Mouse (Mus musculus): ENCODE results near the gene Vmn1r89.

DNA sequence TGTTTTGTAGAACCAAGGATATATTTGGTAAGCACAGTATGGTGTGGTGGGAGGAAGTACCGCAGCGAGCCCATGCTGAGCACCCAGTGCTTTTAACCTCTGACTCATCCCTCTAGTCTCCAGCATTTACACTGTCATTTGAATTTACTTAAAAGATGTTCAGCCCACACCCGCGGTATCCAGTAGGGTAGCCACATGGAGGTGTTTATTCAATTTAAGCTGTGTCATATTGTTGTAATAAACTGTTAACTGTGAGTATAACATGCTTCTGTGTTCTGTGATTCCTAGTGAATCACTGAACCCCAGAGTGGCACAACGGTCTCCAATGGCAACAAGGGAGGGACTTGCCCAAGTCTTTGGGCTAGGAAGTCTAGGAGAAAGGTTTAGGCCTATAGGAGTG lies 51.0 kb downstream of the Vmn1r89 start:
- TF ChIP-seq HCFC1 (IDR thresholded peaks at IDR 0.05; ENCODE audit: low read depth, low read length) (no peak), CTCF (conservative IDR thresholded peaks at IDR 0.05 in 1 of 2, IDR thresholded peaks at IDR 0.05 in 1 of 2; ENCODE audit: low read depth in 2 of 2, low read length in 2 of 2) (no peak), POLR2A (IDR thresholded peaks at IDR 0.05; ENCODE audit: low read depth, low read length) (no peak), TBP (conservative IDR thresholded peaks at IDR 0.05; ENCODE audit: low read depth, low read length) (no peak), ZMIZ1 (IDR thresholded peaks at IDR 0.05; ENCODE audit: low read depth, low read length) (no peak), CHD2 (IDR thresholded peaks at IDR 0.05; ENCODE audit: low read length) (no peak), USF1 (IDR thresholded peaks at IDR 0.05; ENCODE audit: low read depth, low read length) (no peak), NELFE (IDR thresholded peaks at IDR 0.05; ENCODE audit: low read depth, low read length) (no peak), EP300 (IDR thresholded peaks at IDR 0.05; ENCODE audit: low read length) (no peak), RCOR1 (conservative IDR thresholded peaks at IDR 0.05; ENCODE audit: low read depth, low read length) (no peak), E2F4 (IDR thresholded peaks at IDR 0.05; ENCODE audit: insufficient replicate concordance, low read depth, low read length) (no peak), TCF12 (IDR thresholded peaks at IDR 0.05; ENCODE audit: low read depth, low read length) (no peak), UBTF (IDR thresholded peaks at IDR 0.05; ENCODE audit: low read depth, low read length) (no peak), RAD21 (IDR thresholded peaks at IDR 0.05; ENCODE audit: low read depth, low read length) (no peak)

Measured in CH12.LX (cell line).